Mouse (Mus musculus) testis, adult 2 months (tissue): ENCODE results near the gene Esrrb.

ENCODE experiments used
- CTCF ChIP-seq: fragments of 200-500 bp; IDR thresholded peaks from 2 replicates; pipeline ENCODE4 v1.5.1; 2012; ENCODE audit warnings: low read depth, mild to moderate bottlenecking, inconsistent platforms, low read length, moderate library complexity; ENCODE audit not compliant: control insufficient read depth, insufficient read depth, insufficient replicate concordance
- POLR2A ChIP-seq: fragments of 200-500 bp; IDR thresholded peaks from 2 replicates; pipeline ENCODE4 v1.6.1; 2012; ENCODE audit warnings: low read depth, mild to moderate bottlenecking, inconsistent platforms, low read length, moderate library complexity; ENCODE audit not compliant: control insufficient read depth

GRCm38 (mm10) chr12:86547808-86548207 lies 186.9 kb downstream of the Esrrb start:
- TF ChIP-seq CTCF (no peak), POLR2A (no peak)
